Mouse (Mus musculus) thymus, adult 18-20 months (tissue): ENCODE measurements at regions not wholly inside any gene's neighbourhood (a gene's known extent, or its start where the extent isn't known, plus 50 kb on each side); places are given as distances from the start of the nearest gene placed in this dataset.

Experiments
- DNase-seq, 2 experiments: peaks; one replicate each; pipeline ENCODE4 v3.0.0; 2022; ENCODE audit warnings: mixed read lengths in 2 of 2

GRCm38 (mm10) chr7:36829710-36830109, 131.8 kb downstream of the Tshz3 start:
- no peak for DNase-seq

GRCm38 (mm10) chr7:36830155-36830554, 132.2 kb downstream of the Tshz3 start:
- no peak for DNase-seq

GRCm38 (mm10) chr7:36848279-36848678, 150.4 kb downstream of the Tshz3 start:
- no peak for DNase-seq

- DNase-seq = no peak
These were observed 153.5 kb downstream of the Tshz3 start for GRCm38 (mm10) chr7:36851275-36851889.

- no peak for DNase-seq
These were observed 156.4 kb downstream of the Tshz3 start for GRCm38 (mm10) chr7:36854308-36854707.

GRCm38 (mm10) chr7:36859428-36859827, 161.5 kb downstream of the Tshz3 start:
- DNase-seq = no peak

- no peak for DNase-seq
These were observed 164.6 kb downstream of the Tshz3 start for GRCm38 (mm10) chr7:36862481-36862880.

- DNase-seq = no peak
These were observed 165.8 kb downstream of the Tshz3 start for GRCm38 (mm10) chr7:36863745-36864144.

GRCm38 (mm10) chr7:36864675-36865074, 166.8 kb downstream of the Tshz3 start:
- no peak for DNase-seq

- DNase-seq = no peak
These were observed 168.7 kb downstream of the Tshz3 start for GRCm38 (mm10) chr7:36866602-36867001.

- DNase-seq = no peak
These were observed 176.1 kb downstream of the Tshz3 start for GRCm38 (mm10) chr7:36874004-36874403.

GRCm38 (mm10) chr7:36877686-36878085, 179.8 kb downstream of the Tshz3 start:
- no peak for DNase-seq

GRCm38 (mm10) chr7:36892776-36893500, 195.0 kb downstream of the Tshz3 start:
- no peak for DNase-seq

GRCm38 (mm10) chr7:36896339-36896738, 198.4 kb downstream of the Tshz3 start:
- DNase-seq = no peak

GRCm38 (mm10) chr7:36901537-36901936, 203.6 kb downstream of the Tshz3 start:
- no peak for DNase-seq

- no peak for DNase-seq
These were observed 215.4 kb downstream of the Tshz3 start for GRCm38 (mm10) chr7:36913304-36913703.

GRCm38 (mm10) chr7:36914261-36914660, 216.3 kb downstream of the Tshz3 start:
- DNase-seq = no peak

GRCm38 (mm10) chr7:36915171-36915570, 217.3 kb downstream of the Tshz3 start:
- no peak for DNase-seq

GRCm38 (mm10) chr7:36917011-36917410, 219.1 kb downstream of the Tshz3 start:
- DNase-seq = no peak

- no peak for DNase-seq
These were observed 221.5 kb downstream of the Tshz3 start for GRCm38 (mm10) chr7:36919413-36919812.

GRCm38 (mm10) chr7:36921003-36921402, 223.1 kb downstream of the Tshz3 start:
- no peak for DNase-seq

- no peak for DNase-seq
These were observed 235.6 kb downstream of the Tshz3 start for GRCm38 (mm10) chr7:36933490-36933889.

- no peak for DNase-seq
These were observed 237.1 kb downstream of the Tshz3 start for GRCm38 (mm10) chr7:36934792-36935555.

GRCm38 (mm10) chr7:36940611-36941010, 242.7 kb downstream of the Tshz3 start:
- DNase-seq = no peak
